Mouse (Mus musculus) heart, postnatal 14 days (tissue): Measurements from ENCODE around the gene Phactr4. TPM values are rescaled to one million over a fixed set of nuclear protein-coding genes. Genes with fewer than 3 reads are reported as not detected.

Experiments used
- DNase-seq, 2 experiments: peaks; one replicate each; pipeline ENCODE4 v3.0.0; 2021 to 2022
- intact Hi-C: fragments of 180-260 bp; cut with DNase I; formaldehyde crosslinking; loops from one replicate; pipeline ENCODE4 v1.15.1; 2025
- total RNA-seq, 2 experiments: library from RNA; stranded (reverse); gene quantifications; 2 replicates each; pipeline ENCODE4 v1.2.3; 2021

Gene Phactr4
- total RNA-seq, 2 experiments from 2014 or later = 28.4 to 29.8 TPM

GRCm38 (mm10) chr4:132380965-132381616, 41.2 kb downstream of the Phactr4 start:
- DNase-seq = no peak
- intact Hi-C loops = no loop called here

GRCm38 (mm10) chr4:132373820-132374219, 48.5 kb downstream of the Phactr4 start:
- intact Hi-C loops = no loop called here

GRCm38 (mm10) chr4:132369953-132370750, 52.1 kb downstream of the Phactr4 start:
- no peak for DNase-seq
- intact Hi-C loops = no loop called here

More at GRCm38 (mm10) chr4:132373820-132374219, 48.5 kb downstream of the Phactr4 start:
- DNase-seq = no peak

- no peak for DNase-seq
- intact Hi-C loops = no loop called here
Observed at GRCm38 (mm10) chr4:132367480-132368201, 54.6 kb downstream of the Phactr4 start.

GRCm38 (mm10) chr4:132365450-132366060, 56.7 kb downstream of the Phactr4 start:
- DNase-seq = no peak

GRCm38 (mm10) chr4:132363487-132363886, 58.8 kb downstream of the Phactr4 start:
- DNase-seq = no peak
- intact Hi-C loops = no loop called here

More at GRCm38 (mm10) chr4:132365450-132366060, 56.7 kb downstream of the Phactr4 start:
- intact Hi-C loops = no loop called here

- DNase-seq = no peak
- intact Hi-C loops = no loop called here
Observed at GRCm38 (mm10) chr4:132359510-132359909, 62.8 kb downstream of the Phactr4 start.

- intact Hi-C loops = no loop called here
- peak; percentile 43 to 44 for DNase-seq
Observed at GRCm38 (mm10) chr4:132356170-132356569, 66.1 kb downstream of the Phactr4 start.

- DNase-seq = no peak
- intact Hi-C loops = no loop called here
Observed at GRCm38 (mm10) chr4:132355403-132355802, 66.9 kb downstream of the Phactr4 start.

GRCm38 (mm10) chr4:132354571-132354970, 67.7 kb downstream of the Phactr4 start:
- intact Hi-C loops = no loop called here
- DNase-seq = peak; percentile 27 to 30

- intact Hi-C loops = loop anchor here (2.0 kb wide), 1 partner anchor 59 kb away; no protein-coding TSS in a partner anchor
- DNase-seq = peak; percentile 90 to 91
Observed at GRCm38 (mm10) chr4:132353481-132353885, 68.8 kb downstream of the Phactr4 start, which contains the start of gene Rcc1. Rcc1 (minus strand) TSS chr4:132353605.

- DNase-seq = peak; percentile 16 to 49
- intact Hi-C loops = loop anchor here (2.0 kb wide), 1 partner anchor 60 kb away; no protein-coding TSS in a partner anchor
Observed at GRCm38 (mm10) chr4:132352739-132353138, 69.5 kb downstream of the Phactr4 start.

GRCm38 (mm10) chr4:132351401-132351800, 70.9 kb downstream of the Phactr4 start:
- no peak for DNase-seq
- intact Hi-C loops = no loop called here

GRCm38 (mm10) chr4:132350854-132351253, 71.4 kb downstream of the Phactr4 start:
- intact Hi-C loops = no loop called here
- no peak for DNase-seq

- no peak for DNase-seq
- intact Hi-C loops = no loop called here
Observed at GRCm38 (mm10) chr4:132350123-132350740, 72.1 kb downstream of the Phactr4 start.

GRCm38 (mm10) chr4:132349495-132350122, 72.7 kb downstream of the Phactr4 start:
- DNase-seq = no peak
- intact Hi-C loops = loop anchor here (5.0 kb wide), 1 partner anchor 163 kb away; the partner anchor contains the start of gene Sesn2

GRCm38 (mm10) chr4:132346661-132347060, 75.6 kb downstream of the Phactr4 start:
- intact Hi-C loops = loop anchor here (5.0 kb wide), 1 partner anchor 166 kb away; the partner anchor contains the start of gene Sesn2

GRCm38 (mm10) chr4:132346261-132346660, 76.0 kb downstream of the Phactr4 start:
- no peak for DNase-seq
- intact Hi-C loops = loop anchor here (5.0 kb wide), 1 partner anchor 166 kb away; the partner anchor contains the start of gene Sesn2

More at GRCm38 (mm10) chr4:132346661-132347060, 75.6 kb downstream of the Phactr4 start:
- DNase-seq = no peak

- intact Hi-C loops = loop anchor here (1.0 to 5.0 kb wide), 2 partner anchors 53 to 166 kb away; partner anchors contain the start of gene Sesn2
- no peak for DNase-seq
Observed at GRCm38 (mm10) chr4:132345843-132346212, 76.5 kb downstream of the Phactr4 start.
